23 mouse cellular contexts compared by ENCODE assay signal in genomic region chr12:65455683-65456082, GRCm38 (mm10).
DNase-seq lines count a peak whose midpoint lies in the region; ATAC-seq and TF ChIP-seq lines count a peak whose summit lies in the region.
"Had no signal": no experiment of that assay in that cellular context is flagged by ENCODE, and none has a peak within 500 bp of the region (broad histone marks: within the 10 kb centered on the region; RNA-seq: fewer than 3 reads in every experiment).

No protein-coding gene starts in this region.

- TF ChIP-seq CTCF in MEL (IDR thresholded peaks at IDR 0.05 in 2 of 3, conservative IDR thresholded peaks at IDR 0.05 in 1 of 3; ENCODE audit: control insufficient read depth in 1 of 3, insufficient read depth in 1 of 3, low read depth in 2 of 3, low read length in 3 of 3, poor library complexity in 1 of 3, severe bottlenecking in 1 of 3) = no peak

- TF ChIP-seq EP300 in MEL (IDR thresholded peaks at IDR 0.05; ENCODE audit: low read depth in 1 of 2, low read length in 2 of 2) = peak; percentile 87

- no peak overlapping the region for H3K27ac ChIP-seq in hindbrain, embryonic 14.5 days
- H3K27ac ChIP-seq in hindbrain, embryonic 12.5 days = no peak overlapping the region
- H3K27ac ChIP-seq in MEL (ENCODE audit: control insufficient read depth, low read depth, low read length) = peak overlapping the region; percentile 57

- H3K4me1 ChIP-seq in hindbrain, embryonic 14.5 days (replicated peaks; ENCODE audit: control insufficient read depth, insufficient read depth, low read length) = no peaks in the 10 kb centered on the region
- no peaks in the 10 kb centered on the region for H3K4me1 ChIP-seq in hindbrain, embryonic 12.5 days
- H3K4me1 ChIP-seq in MEL (ENCODE audit: control insufficient read depth in 1 of 2, insufficient read depth in 2 of 2, low read length in 2 of 2) = peaks cover 2 to 6% of the 10 kb centered on the region in 2 experiments; a peak in 2 of 4 replicates

- H3K4me3 ChIP-seq in hindbrain, embryonic 14.5 days (replicated peaks; ENCODE audit: low read length) = no peak overlapping the region
- no peak overlapping the region for H3K4me3 ChIP-seq in hindbrain, embryonic 12.5 days
- H3K4me3 ChIP-seq in MEL (ENCODE audit: control insufficient read depth in 1 of 2, insufficient read depth in 1 of 2, low read depth in 2 of 2, low read length in 2 of 2) = no peak overlapping the region

- no peak for TF ChIP-seq RAD21 in MEL (IDR thresholded peaks at IDR 0.05; ENCODE audit: low read depth, low read length)

- H3K9ac ChIP-seq in hindbrain, embryonic 14.5 days = no peak overlapping the region
- no peak overlapping the region for H3K9ac ChIP-seq in hindbrain, embryonic 12.5 days
- H3K9ac ChIP-seq in MEL (ENCODE audit: control insufficient read depth, low read depth, low read length, poor library complexity, severe bottlenecking) = no peak overlapping the region

- H3K9me3 ChIP-seq in hindbrain, embryonic 14.5 days (ENCODE audit: control insufficient read depth, low read length) = no peaks in the 10 kb centered on the region
- no peaks in the 10 kb centered on the region for H3K9me3 ChIP-seq in hindbrain, embryonic 12.5 days (replicated peaks)
- H3K9me3 ChIP-seq in MEL (replicated peaks; ENCODE audit: insufficient read depth, low read length) = no peaks in the 10 kb centered on the region
- H3K9me3 ChIP-seq: G1E had no signal

- H3K36me3 ChIP-seq in hindbrain, embryonic 14.5 days (replicated peaks; ENCODE audit: control insufficient read depth, insufficient read depth) = no peaks in the 10 kb centered on the region
- no peaks in the 10 kb centered on the region for H3K36me3 ChIP-seq in hindbrain, embryonic 12.5 days
- peaks cover 0 to 13% of the 10 kb centered on the region in 2 experiments; a peak in 2 of 4 replicates for H3K36me3 ChIP-seq in MEL (ENCODE audit: control insufficient read depth in 1 of 2, insufficient read depth in 2 of 2, low read length in 2 of 2)
- H3K36me3 ChIP-seq: G1E had no signal

- no peaks in the 10 kb centered on the region for H3K79me2 ChIP-seq in MEL (ENCODE audit: control insufficient read depth, insufficient read depth, low read length, poor library complexity)

- H3K27me3 ChIP-seq in hindbrain, embryonic 14.5 days (ENCODE audit: control insufficient read depth, insufficient read depth, low read length) = no peaks in the 10 kb centered on the region
- H3K27me3 ChIP-seq in hindbrain, embryonic 12.5 days = no peaks in the 10 kb centered on the region
- no peaks in the 10 kb centered on the region for H3K27me3 ChIP-seq in MEL (ENCODE audit: control insufficient read depth in 1 of 2, insufficient read depth in 2 of 2, low read length in 2 of 2)
- H3K27me3 ChIP-seq: CH12.LX, Patski had no signal

- 93% methylated on average over 3 of the region's 3 CpGs for WGBS in hindbrain, embryonic 14.5 days
- 90% methylated on average over 3 of the region's 3 CpGs for WGBS in hindbrain, embryonic 12.5 days

- TF ChIP-seq POLR2A in MEL (IDR thresholded peaks at IDR 0.05; ENCODE audit: control insufficient read depth in 1 of 2, insufficient read depth in 1 of 2, low read depth in 1 of 2, low read length in 2 of 2, poor library complexity in 1 of 2) = no peak

- peak; percentile 22 for DNase-seq in hindbrain, embryonic 14.5 days (ENCODE audit: low spot score)
- DNase-seq in MEL (ENCODE audit: low read depth, low spot score) = peak; percentile 77
- DNase-seq in MEL-GATA-1-ER (ENCODE audit: extremely low read depth, low read depth) = peak; percentile 15
- DNase-seq in embryo, embryonic 11 days = no peak
- no peak for DNase-seq in kidney, postnatal 4 days
- DNase-seq: adrenal gland, adult 2 months; adrenal gland, adult 8-10 months; adrenal gland, postnatal 10 days; adrenal gland, postnatal 14 days; adrenal gland, postnatal 25 days; adrenal gland, postnatal 36 days; B cell, adult 2 months; cerebellum, adult 11 months; cerebellum, adult 11-12 months; cerebellum, adult 18-20 months; cerebellum, adult 2 months; cerebellum, adult 8-10 months had no signal

- no peak for ATAC-seq in hindbrain, embryonic 14.5 days (ENCODE audit: low FRiP score)
- no peak for ATAC-seq in hindbrain, embryonic 12.5 days (ENCODE audit: low FRiP score)
- ATAC-seq: activated CD4-positive, CD25-positive, alpha-beta regulatory T cell, adult 4 months; CD4-positive, CD25-positive, alpha-beta regulatory T cell, adult 4 months; Patski had no signal

- H3K4me2 ChIP-seq in hindbrain, embryonic 14.5 days (replicated peaks) = no peak overlapping the region
- no peak overlapping the region for H3K4me2 ChIP-seq in hindbrain, embryonic 12.5 days (replicated peaks)

TF ChIP-seq in MEL, 35 proteins besides CTCF, POLR2A, EP300 and RAD21:
- TF ChIP-seq UBTF (IDR thresholded peaks at IDR 0.05; ENCODE audit: borderline replicate concordance, insufficient read depth, low read depth, low read length) = no peak
- no peak for TF ChIP-seq NELFE (IDR thresholded peaks at IDR 0.05; ENCODE audit: low read depth, low read length)
- TF ChIP-seq MAX (IDR thresholded peaks at IDR 0.05; ENCODE audit: low read length) = no peak
- no peak for TF ChIP-seq E2F4 (IDR thresholded peaks at IDR 0.05; ENCODE audit: borderline replicate concordance, low read depth, low read length)
- TF ChIP-seq TCF12 (IDR thresholded peaks at IDR 0.05; ENCODE audit: low read depth, low read length) = peak; percentile 78
- TF ChIP-seq USF2 (IDR thresholded peaks at IDR 0.05; ENCODE audit: borderline replicate concordance in 1 of 2, insufficient read depth in 1 of 2, low read depth in 1 of 2, low read length in 2 of 2) = no peak
- TF ChIP-seq RCOR1 (IDR thresholded peaks at IDR 0.05; ENCODE audit: low read depth, low read length) = peak; percentile 71
- 0 out of 2 replicates have a peak, but pooled peaks have one; percentile 19 for TF ChIP-seq SIN3A (IDR thresholded peaks at IDR 0.05; ENCODE audit: low read length)
- TF ChIP-seq TAL1 (IDR thresholded peaks at IDR 0.05; ENCODE audit: low read length) = peak; percentile 49; the same call in 1 of the 2 replicates
- TF ChIP-seq MYB (IDR thresholded peaks at IDR 0.05; ENCODE audit: low read depth, low read length) = no peak
- TF ChIP-seq MAZ (IDR thresholded peaks at IDR 0.05; ENCODE audit: low read depth, low read length) = no peak
- no peak for TF ChIP-seq NRF1 (IDR thresholded peaks at IDR 0.05; ENCODE audit: insufficient read depth, low read depth, low read length, poor library complexity, severe bottlenecking)
- no peak for TF ChIP-seq USF1 (IDR thresholded peaks at IDR 0.05; ENCODE audit: low read depth, low read length)
- no peak for TF ChIP-seq MAFK (IDR thresholded peaks at IDR 0.05; ENCODE audit: borderline replicate concordance, low read depth, low read length)
- TF ChIP-seq MXI1 (IDR thresholded peaks at IDR 0.05; ENCODE audit: low read depth, low read length) = no peak
- TF ChIP-seq CHD2 (IDR thresholded peaks at IDR 0.05; ENCODE audit: low read length) = no peak
- TF ChIP-seq ZMIZ1 (IDR thresholded peaks at IDR 0.05; ENCODE audit: low read depth, low read length) = no peak
- TF ChIP-seq GABPA (IDR thresholded peaks at IDR 0.05; ENCODE audit: low read depth, low read length) = no peak
- no peak for TF ChIP-seq KAT2A (conservative IDR thresholded peaks at IDR 0.05; ENCODE audit: low read depth, low read length)
- TF ChIP-seq GATA1 (IDR thresholded peaks at IDR 0.05; ENCODE audit: low read depth, low read length) = peak; percentile 87
- TF ChIP-seq MEF2A (IDR thresholded peaks at IDR 0.05; ENCODE audit: extremely low read depth, insufficient replicate concordance, low read depth, low read length, poor library complexity, severe bottlenecking) = no peak
- no peak for TF ChIP-seq ZKSCAN1 (IDR thresholded peaks at IDR 0.05; ENCODE audit: low read depth, low read length)
- no peak for TF ChIP-seq POLR2AphosphoS2 (IDR thresholded peaks at IDR 0.05; ENCODE audit: low read length)
- peak; percentile 58; the same call in 1 of the 2 replicates for TF ChIP-seq ETS1 (IDR thresholded peaks at IDR 0.05; ENCODE audit: low read depth, low read length)
- TF ChIP-seq SMC3 (IDR thresholded peaks at IDR 0.05; ENCODE audit: low read depth, low read length) = no peak
- 0 out of 2 replicates have a peak, but pooled peaks have one; percentile 18 for TF ChIP-seq TBP (IDR thresholded peaks at IDR 0.05; ENCODE audit: low read depth, low read length)
- no peak for TF ChIP-seq MYC (IDR thresholded peaks at IDR 0.05; ENCODE audit: low read depth, low read length)
- TF ChIP-seq CHD1 (IDR thresholded peaks at IDR 0.05; ENCODE audit: low read depth, low read length) = no peak
- TF ChIP-seq ZNF384 (IDR thresholded peaks at IDR 0.05; ENCODE audit: low read depth, low read length) = no peak
- TF ChIP-seq ELF1 (IDR thresholded peaks at IDR 0.05; ENCODE audit: low read depth, low read length) = no peak
- TF ChIP-seq ZC3H11A (IDR thresholded peaks at IDR 0.05; ENCODE audit: low read depth, low read length) = no peak
- no peak for TF ChIP-seq HCFC1 (IDR thresholded peaks at IDR 0.05; ENCODE audit: low read depth, low read length)
- no peak; the same call in 1 of the 2 replicates for TF ChIP-seq BHLHE40 (IDR thresholded peaks at IDR 0.05; ENCODE audit: borderline replicate concordance, low read depth, low read length)

Comparison
In these comparisons a context has a peak if more than half of its experiments do, and no peak if none do; other contexts are left out.
1. DNase-seq: peak in hindbrain, embryonic 14.5 days (single experiment), MEL (single experiment) and MEL-GATA-1-ER (single experiment); none in embryo, embryonic 11 days (single experiment) and kidney, postnatal 4 days (0 of 2).